Mouse (Mus musculus) gastrocnemius, postnatal 36 days (tissue): ENCODE results near the gene Rorc. TPM values are rescaled to one million over a fixed set of nuclear protein-coding genes. Genes with fewer than 3 reads are reported as not detected.

Source experiments
- DNase-seq, 2 experiments: peaks; one replicate each; pipeline ENCODE4 v3.0.0; 2022
- intact Hi-C: fragments of 180-260 bp; cut with DNase I; formaldehyde crosslinking; loops from one replicate; pipeline ENCODE4 v1.15.1; 2025
- total RNA-seq, 2 experiments: library from RNA; stranded (reverse); gene quantifications; 2 replicates each; pipeline ENCODE4 v1.2.3; 2021

Rorc gene
- total RNA-seq, 2 experiments from 2014 or later, result 45.6 to 68.8 TPM

DNA sequence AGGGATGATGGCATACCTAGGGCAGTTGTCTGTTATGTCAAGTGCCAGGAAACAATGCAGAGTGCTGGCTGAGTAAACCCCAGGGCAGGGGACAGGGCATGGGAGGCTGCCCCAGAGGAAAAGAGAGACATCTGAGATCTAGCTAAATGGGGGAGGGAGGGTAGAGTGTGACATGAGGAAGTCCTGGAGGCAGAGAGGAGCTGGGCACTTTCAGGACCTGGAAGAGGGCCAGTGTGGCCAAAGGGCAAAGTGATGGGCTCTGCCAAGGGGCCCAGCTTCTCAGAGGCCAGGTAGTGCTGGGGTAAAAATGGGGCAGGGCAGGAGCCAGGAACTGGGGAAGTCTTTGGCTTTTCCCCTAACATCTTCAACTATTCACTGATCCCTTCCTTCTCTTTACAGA, 2.0 kb downstream of the Rorc start:
- intact Hi-C loops, result no loop called here

DNA sequence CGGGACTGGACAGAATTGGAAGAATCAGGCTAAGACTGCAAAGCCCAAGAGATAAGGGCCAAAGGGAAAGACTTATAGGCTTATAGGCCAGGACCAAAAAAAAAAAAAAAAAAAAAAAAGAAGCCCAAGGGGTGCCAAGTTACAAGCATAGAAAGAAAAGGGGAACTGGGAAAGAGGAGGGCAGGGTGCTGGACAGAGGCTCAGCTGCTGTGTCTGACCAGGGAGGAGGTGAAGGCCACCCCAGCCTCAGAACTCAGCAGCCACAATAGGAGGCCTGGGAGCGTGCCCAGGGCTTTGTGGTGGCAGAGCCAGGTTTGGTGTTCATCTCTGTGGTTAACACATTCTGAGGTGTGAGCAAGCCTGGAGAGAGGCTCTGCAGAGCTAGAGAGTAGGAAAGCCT, 2.6 kb downstream of the Rorc start:
- intact Hi-C loops, result no loop called here
- no peak for DNase-seq

More for the DNA sequence above, 2.0 kb downstream of the Rorc start:
- peak in 1 of 2 experiments; percentile 15 for DNase-seq

DNA sequence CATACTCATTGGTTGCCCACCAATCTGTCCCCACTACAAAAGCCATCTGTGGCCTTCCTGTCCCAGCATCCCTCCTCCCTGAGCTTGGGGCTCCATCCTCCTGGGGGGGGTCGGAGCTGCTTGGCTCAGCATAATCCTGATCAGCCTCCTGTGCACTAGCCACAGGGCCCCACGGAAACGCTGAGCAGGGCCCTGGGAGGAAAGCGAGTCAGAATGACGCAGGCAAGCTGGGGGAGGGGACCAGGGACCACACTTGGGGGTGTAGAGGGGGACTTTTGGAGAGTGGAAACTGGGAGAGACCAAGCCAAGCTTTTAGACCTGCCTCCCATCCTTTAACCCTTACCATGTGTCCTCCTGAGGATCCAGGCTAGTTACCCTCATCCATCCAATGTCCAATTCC, 3.3 kb downstream of the Rorc start:
- intact Hi-C loops, result no loop called here
- DNase-seq, result no peak

DNA sequence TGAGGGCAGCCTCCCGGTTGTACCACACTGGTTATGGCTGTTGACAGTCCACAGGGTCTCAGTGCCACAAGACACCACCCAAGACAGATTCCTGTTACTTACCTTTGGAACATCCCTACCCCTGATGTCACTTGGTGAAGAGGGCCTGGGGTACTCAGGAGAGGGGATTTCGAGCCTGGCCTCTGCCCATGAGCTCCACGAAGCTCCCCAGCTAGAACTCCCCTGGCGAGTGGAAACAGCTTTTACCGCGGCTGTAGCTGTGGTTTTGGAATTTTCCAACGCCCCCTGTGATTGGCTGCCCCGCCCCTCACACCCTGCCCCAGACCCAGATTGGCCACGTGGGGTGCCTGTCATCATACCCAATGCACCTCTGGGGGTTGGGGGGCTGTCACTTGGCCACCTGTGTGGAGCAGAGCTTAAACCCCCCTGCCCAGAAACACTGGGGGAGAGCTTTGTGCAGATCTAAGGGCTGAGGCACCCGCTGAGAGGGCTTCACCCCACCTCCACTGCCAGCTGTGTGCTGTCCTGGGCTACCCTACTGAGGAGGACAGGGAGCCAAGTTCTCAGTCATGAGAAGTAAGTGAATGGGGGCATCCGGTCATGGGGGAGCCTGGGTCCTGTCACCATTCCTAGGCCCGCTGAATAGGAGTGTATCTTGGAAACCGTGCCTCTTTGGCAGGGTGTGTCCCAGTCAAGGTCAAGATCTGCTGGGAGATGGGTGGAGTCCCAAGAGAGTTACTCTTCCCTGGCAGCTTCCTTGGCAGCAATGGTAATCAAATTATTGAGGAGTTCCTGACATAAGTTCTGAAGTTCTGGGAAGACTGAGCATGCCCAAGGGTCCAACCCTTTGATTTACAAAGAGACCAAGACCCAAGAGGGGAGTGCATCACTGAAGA, 4.7 kb downstream of the Rorc start:
- intact Hi-C loops, result no loop called here
- DNase-seq, result no peak

DNA sequence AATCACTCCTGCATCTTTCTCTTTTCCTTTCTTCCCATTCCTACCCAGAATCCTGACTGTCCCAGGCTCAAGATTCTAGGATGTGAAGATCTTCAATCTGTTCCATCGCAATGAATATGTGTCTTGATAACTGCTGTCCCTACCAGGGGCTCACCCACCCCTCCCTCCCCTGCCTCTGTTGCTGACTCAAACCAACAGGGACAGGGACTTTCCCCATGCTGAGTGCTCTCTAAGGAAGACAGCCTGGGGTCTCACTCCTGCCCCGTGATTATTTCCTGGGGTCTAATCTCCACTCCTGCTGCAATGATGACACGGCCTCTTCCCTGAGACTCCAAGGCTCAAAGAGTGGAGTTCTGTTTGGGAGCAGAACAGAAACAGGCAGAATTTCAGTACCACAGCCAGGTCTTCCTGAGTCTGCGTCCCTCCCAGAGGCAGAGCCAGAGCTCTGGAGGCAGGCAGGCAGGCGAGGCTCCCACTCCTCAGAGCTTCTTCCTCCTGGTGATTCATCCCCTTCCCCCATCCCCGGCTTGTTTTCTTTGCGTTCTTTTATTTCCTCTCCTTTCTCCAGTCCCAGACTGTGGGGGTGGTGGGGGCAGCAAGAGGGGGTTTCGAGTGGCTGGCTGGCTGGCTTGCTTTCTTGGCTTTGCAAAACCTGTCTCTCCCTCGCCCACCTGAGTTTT, 7.4 kb downstream of the Rorc start:
- intact Hi-C loops, result no loop called here
- no peak for DNase-seq

DNA sequence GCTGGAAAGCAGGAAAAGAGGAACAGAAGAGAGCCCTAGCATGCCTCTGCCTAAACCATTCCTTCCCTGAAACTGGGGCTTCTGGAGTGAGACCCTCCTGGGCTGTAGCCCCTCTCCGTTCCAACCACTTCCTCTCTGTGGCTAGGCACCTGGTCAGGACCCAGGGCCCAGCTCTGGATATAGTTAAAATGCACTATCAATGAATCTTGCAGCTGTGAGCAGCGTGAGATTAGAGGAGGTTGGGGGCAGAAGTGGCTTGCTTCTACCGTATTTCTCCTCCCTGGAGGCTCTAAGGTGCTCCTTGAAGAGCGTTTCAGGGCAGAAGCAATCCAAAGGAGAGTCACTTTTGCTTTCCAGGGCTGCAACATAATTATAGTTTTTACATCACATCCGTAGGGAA, 9.7 kb downstream of the Rorc start:
- no peak for DNase-seq
- intact Hi-C loops, result no loop called here

DNA sequence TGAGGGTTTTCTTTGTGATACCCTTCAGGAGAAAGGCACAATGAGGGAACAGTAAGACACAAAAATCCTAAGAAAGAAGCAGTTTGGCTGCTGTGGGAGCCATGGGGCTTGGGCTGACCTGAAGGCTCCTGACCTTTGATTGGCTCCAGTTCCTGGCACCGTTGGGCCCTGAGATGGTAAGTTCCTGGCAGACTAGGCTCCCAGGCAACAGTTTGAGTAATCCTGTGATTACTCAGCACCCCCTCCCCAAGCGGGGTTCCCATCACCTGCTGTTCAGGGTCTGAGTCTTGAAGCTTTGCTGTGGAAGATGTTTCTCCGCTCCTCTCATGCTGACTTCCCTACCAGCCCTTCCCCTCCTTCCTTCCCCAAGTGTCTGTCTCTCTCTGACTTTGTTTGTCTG, 10.9 kb downstream of the Rorc start:
- intact Hi-C loops, result no loop called here
- no peak for DNase-seq

DNA sequence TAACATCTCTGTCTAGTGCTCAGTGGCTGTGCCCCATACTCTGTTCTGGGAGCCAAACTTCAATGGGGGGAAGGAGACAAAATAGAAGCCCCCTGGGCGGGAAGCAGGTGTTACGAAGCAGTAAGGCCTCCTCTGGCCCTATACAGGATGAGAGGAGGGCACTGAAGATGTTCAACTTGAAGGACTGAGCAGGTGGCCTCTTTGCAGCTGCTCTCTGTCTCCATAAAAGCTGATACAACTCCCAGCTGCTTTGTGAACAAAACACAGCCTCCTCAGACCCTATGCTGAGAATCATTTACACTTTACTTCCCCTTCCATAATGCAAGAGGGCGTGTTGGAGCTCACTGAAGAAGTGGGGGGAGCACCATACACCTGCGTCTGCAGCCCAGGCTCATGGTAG, 14.1 kb downstream of the Rorc start:
- DNase-seq, result no peak
- intact Hi-C loops, result no loop called here

DNA sequence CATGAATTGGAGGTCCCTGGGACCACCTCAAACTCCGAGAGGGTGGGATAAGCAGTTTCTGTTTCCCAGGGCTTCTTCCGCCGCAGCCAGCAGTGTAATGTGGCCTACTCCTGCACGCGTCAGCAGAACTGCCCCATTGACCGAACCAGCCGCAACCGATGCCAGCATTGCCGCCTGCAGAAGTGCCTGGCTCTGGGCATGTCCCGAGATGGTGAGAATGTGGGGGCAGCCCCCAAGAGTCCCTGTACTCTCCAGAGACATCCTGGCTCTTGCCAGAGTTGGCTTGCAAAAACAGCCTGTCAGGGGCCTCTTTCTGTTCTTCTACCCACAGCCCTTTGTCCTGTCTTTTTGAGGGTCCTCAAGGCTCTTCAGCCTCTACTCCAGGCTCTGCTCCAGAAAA, 14.8 kb downstream of the Rorc start:
- DNase-seq, result no peak

DNA sequence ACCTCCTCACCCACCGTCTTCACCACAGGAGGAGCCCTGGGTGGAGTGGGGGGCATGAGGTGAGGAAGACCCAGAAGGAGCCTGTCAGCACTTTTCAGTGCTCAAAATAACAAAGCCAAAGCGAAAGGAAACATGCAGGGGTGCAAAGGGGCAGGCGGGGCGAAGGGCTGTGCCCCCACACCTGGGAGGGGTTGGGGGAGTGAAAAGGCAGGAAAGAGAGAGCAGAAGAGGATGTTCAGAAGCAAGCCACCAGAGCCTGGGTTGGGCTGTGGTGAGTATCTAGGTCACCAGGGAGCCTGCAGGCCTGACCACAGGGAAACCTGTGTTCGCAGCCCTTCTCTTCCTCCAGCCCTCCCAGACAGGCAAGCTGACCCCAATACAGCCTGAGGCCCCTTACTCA, 15.5 kb downstream of the Rorc start:
- no peak for DNase-seq
- intact Hi-C loops, result no loop called here

More for the DNA sequence above, 14.8 kb downstream of the Rorc start:
- intact Hi-C loops, result no loop called here

DNA sequence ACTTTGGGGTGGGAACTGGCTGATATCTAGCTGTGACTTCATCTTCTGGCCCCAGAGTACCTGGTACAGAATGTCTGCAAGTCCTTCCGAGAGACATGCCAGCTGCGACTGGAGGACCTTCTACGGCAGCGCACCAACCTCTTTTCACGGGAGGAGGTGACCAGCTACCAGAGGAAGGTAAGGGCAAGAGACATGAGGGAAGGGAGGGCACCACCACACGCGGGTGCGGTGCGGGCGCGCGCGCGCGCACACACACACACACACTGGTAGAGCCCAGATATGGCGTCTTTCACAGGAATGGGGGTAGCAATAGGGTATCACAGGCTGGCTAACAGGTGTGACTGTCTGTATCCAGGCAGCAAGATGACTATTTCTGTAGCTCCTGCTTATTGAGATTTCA, 16.8 kb downstream of the Rorc start:
- intact Hi-C loops, result no loop called here

DNA sequence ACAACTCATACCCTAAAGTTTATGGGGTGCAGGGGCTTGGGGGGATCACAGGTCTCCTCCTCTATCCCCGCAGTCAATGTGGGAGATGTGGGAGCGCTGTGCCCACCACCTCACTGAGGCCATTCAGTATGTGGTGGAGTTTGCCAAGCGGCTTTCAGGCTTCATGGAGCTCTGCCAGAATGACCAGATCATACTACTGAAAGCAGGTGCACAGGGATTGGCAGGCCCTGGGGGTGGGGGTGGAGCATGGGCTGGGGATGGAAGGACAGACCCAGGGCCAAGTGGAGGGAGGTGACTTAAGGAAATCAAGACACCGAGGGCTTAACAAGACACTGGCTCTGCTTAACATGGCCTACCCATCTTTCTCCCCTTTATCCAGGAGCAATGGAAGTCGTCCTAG, 18.4 kb downstream of the Rorc start:
- intact Hi-C loops, result no loop called here
- DNase-seq, result no peak

More for the DNA sequence above, 16.8 kb downstream of the Rorc start:
- DNase-seq, result no peak

DNA sequence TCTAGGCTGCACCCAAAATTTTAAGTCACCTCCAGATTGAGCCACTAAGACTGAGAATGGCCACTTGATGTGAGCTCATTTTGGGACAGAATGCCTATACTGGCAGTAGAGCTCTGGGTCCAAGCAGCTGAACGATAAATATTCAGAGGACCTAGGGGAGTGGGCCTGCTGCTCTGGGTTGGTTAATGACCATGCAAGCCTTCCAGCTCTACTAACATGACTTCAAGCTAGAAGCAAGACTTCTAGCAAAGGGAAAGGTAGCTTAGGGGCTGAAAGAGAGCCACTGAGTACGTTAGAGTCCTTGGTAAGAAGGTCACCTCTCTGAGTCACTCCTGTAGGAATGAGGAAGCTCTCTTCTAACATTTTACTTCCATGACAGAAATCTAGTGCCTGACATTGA, 19.5 kb downstream of the Rorc start:
- DNase-seq, result no peak
- intact Hi-C loops, result no loop called here

DNA sequence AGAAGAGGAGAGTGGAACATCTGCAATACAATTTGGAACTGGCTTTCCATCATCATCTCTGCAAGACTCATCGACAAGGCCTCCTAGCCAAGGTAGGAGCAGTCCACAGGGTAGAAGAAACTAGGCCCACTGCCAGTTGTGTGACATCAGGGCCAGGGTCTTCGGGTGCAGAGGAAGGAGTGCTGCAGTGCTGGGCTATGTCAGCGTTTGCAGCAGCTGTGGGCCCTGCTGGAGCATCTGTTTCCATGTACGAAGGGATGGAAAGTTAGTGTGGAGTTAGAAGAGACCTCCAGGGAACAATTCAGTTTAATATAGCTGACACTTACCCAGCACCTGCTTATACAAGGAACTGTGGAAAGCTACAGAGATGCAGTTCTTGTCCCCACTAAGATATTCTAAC, 20.5 kb downstream of the Rorc start:
- intact Hi-C loops, result no loop called here
- DNase-seq, result no peak

DNA sequence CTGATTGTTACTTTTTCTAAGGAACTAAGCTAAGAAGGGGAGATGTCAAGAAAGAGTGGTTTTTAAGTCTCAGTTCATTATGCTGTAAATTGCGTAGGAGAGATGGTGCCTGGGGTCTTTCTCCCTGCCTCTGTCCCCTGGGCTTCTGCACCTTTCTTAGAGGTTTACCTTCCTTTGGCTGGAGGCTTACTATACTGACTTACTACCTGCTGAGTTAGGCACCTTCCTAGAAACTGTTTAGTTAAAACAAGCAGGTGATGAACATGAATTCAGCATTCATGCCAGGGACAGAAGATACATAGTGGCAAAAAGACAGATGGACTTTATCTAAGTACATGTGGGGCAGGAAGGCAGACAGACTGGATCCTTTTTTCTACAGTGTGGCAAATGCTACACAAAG, 23.7 kb downstream of the Rorc start:
- intact Hi-C loops, result no loop called here
- no peak for DNase-seq

DNA sequence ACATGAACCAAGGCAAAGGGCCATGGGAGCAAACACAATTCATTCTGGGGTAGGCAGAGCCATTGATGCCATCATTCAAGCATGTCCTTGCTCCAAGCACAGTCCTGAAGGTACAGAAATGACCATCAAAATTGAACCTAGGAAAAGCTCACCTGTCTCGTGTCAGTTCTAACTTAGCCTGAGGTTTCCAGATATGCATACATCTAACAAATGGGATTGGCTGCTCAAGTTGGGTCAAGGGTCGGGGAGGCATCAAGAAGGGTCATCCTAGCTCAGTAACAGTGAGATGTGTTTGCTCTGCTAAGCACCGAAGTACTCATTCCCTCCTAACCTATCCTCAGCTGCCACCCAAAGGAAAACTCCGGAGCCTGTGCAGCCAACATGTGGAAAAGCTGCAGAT, 24.3 kb downstream of the Rorc start:
- intact Hi-C loops, result no loop called here
- no peak for DNase-seq

DNA sequence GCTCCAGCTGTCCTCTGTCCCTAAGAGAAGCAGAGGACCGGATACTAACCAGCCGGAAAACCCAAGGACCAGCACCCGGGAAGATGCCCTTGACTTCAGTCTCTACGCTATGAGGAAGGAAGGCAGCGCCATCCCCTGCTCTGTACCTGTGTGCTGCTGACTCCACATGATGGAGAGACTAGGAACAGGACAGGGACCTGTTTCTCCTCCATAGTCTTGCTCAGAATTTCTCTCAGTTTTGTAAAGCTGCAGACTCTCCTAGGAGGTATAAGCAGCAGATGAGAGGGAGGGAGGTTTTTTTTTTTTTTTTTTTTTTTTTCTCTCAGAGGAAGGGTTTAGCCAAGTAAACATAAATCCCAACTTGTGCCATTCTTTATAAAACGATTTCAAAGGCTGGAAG, 25.6 kb downstream of the Rorc start, which contains the start of gene Lingo4:
Lingo4 (plus strand) TSS at position 301 of the 400 bp plus-strand sequence.
- DNase-seq, result no peak
- intact Hi-C loops, result no loop called here

DNA sequence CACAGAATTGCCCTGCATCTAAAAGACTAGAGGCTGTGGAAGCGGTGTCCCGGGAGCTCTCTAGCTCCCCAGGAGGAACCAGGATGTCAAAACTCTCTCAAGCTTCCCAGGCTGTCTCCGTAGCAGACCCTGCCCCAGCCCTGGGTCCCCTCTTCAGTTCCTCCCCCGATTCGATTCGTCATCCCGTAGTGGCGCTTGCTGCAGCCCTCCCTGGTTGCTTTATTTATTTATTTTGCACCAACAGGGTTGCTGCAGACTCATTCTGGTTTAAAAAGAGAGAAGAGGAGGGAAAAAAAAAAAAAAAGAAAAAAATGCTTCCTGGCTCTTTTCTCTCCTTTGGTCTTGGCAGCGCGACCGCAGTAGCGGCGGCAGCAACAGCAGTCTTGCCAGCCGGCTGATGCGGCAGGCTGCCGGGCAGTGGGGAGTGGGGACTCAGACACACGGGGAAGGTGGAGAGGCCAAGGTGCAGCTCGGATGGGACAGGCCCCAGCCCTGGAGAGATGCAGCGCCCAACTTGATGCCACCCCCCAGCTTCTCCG, 26.4 kb downstream of the Rorc start:
- intact Hi-C loops, result no loop called here

DNA sequence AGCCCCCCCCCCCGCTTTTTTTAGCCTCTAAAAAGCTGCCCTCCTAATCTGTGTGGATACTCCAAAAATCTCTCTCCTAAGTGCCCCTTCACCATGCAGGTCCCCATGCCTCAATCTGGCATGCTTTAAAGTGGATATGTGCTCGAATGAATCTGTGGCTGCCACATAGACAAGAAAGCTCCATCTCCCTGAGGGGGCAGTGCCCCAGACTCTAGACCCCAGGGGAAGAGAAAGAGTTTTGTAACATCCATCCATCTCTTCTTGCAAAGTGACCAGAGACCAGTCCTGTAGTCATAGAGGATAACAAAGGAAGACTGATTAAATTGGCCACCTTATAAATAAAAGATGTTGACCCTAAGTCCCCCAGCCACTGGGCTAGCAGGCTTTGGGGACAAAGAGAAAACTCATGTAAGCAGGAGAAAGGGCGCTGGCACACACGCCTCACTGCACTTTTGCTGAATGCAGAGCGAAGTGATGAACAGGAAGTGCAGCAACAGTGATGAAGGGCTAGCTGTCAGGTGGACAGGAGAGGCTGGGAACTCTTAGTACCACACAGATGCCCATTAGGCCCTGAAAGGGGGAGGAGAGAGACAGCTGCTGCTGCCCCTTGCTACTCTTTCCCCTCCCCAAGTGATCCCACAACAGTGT, 27.2 kb downstream of the Rorc start:
- intact Hi-C loops, result loop anchor here (5.0 kb wide), 1 partner anchor 38 kb away; no protein-coding TSS in a partner anchor

More for the DNA sequence above, 26.4 kb downstream of the Rorc start:
- DNase-seq, result no peak

DNA sequence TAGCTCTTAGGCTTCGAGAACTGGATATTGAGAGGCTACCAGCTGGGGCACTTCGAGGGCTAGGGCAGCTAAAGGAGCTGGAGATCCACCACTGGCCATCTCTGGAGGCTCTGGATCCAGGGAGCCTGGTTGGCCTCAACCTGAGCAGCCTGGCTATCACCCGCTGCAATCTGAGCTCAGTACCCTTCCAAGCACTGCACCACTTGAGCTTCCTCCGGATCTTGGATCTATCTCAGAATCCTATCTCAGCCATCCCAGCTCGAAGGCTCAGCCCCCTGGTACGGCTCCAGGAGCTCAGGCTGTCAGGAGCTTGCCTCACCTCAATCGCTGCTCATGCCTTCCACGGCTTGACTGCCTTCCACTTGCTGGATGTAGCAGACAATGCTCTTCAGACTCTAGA, 29.9 kb downstream of the Rorc start:
- DNase-seq, result no peak
- intact Hi-C loops, result loop anchor here (5.0 kb wide), 1 partner anchor 35 kb away; no protein-coding TSS in a partner anchor

More for the DNA sequence above, 27.2 kb downstream of the Rorc start:
- DNase-seq, result no peak
